Mouse (Mus musculus) megakaryocyte, embryonic 14.5 days (primary cell): ENCODE results near the gene Plk2.

Experiments
- FLI1 ChIP-seq: IDR thresholded peaks from 2 replicates; pipeline ENCODE4 v1.6.1; 2012; ENCODE audit warnings: low read length, inconsistent platforms, mixed read lengths
- GATA1 ChIP-seq: IDR thresholded peaks from 3 replicates; pipeline ENCODE4 v1.6.1; 2012; ENCODE audit warnings: mixed read lengths, low read length, inconsistent platforms, borderline replicate concordance

GRCm38 (mm10) chr13:110346707-110347106 lies 48.1 kb upstream of the Plk2 start:
- TF ChIP-seq GATA1 = no peak
- TF ChIP-seq FLI1 = no peak
